Mouse (Mus musculus) heart, embryonic 13.5 days (tissue): ENCODE measurements at regions not wholly inside any gene's neighbourhood (a gene's known extent, or its start where the extent isn't known, plus 50 kb on each side); places are given as distances from the start of the nearest gene placed in this dataset.

Experiments
- ATAC-seq: fragments of 200-750 bp; cut with Nextera tagmentation; 2 replicates; pipeline ENCODE4 v1.8.0; 2017; ENCODE audit warnings: moderate TSS enrichment; ENCODE audit not compliant: insufficient number of reproducible peaks, low FRiP score, low TSS enrichment; ENCODE audit errors: extremely low read depth
- H3K27ac ChIP-seq: fragments of 300-500 bp; sonication (generic); replicated peaks from 2 replicates; pipeline ENCODE4 v1.5.1; 2015; ENCODE audit warnings: moderate library complexity, mild to moderate bottlenecking, inconsistent platforms
- H3K27me3 ChIP-seq: fragments of 300-500 bp; sonication (generic); replicated peaks from 2 replicates; pipeline ENCODE4 v1.6.1; 2015; ENCODE audit warnings: mild to moderate bottlenecking, inconsistent platforms
- H3K36me3 ChIP-seq: fragments of 300-500 bp; sonication (generic); 2 replicates; pipeline ENCODE4 v1.6.1; 2015; ENCODE audit warnings: mild to moderate bottlenecking, inconsistent platforms
- H3K4me1 ChIP-seq: fragments of 300-500 bp; sonication (generic); 2 replicates; pipeline ENCODE4 v1.6.1; 2015; ENCODE audit warnings: inconsistent platforms
- H3K4me2 ChIP-seq: fragments of 300-500 bp; sonication (generic); 2 replicates; pipeline ENCODE4 v1.6.1; 2015; ENCODE audit warnings: inconsistent platforms, mild to moderate bottlenecking, moderate library complexity
- H3K4me3 ChIP-seq: fragments of 300-500 bp; sonication (generic); 2 replicates; pipeline ENCODE4 v1.5.1; 2015; ENCODE audit warnings: moderate library complexity, mild to moderate bottlenecking, inconsistent platforms
- H3K9ac ChIP-seq: fragments of 300-500 bp; sonication (generic); 2 replicates; pipeline ENCODE4 v1.6.1; 2015; ENCODE audit warnings: inconsistent platforms, mild to moderate bottlenecking, moderate library complexity
- H3K9me3 ChIP-seq: fragments of 300-500 bp; sonication (generic); 2 replicates; pipeline ENCODE4 v1.6.1; 2016; ENCODE audit warnings: inconsistent platforms
- WGBS: fragments of 180-500 bp; shearing (Covaris S2); methylation state at CpG from one replicate; pipeline ENCODE4 v1.1.7; 2015; ENCODE audit warnings: mixed read lengths; 5-methylcytosine and 5-hydroxymethylcytosine counted together

- no peak overlapping the region for H3K27ac ChIP-seq
- H3K36me3 ChIP-seq = no peaks in the 10 kb centered on the region
- H3K4me3 ChIP-seq = no peak overlapping the region
- H3K4me1 ChIP-seq = peaks cover 7% of the 10 kb centered on the region; the same call in 1 of the 2 replicates
- H3K27me3 ChIP-seq = no peaks in the 10 kb centered on the region
- H3K9ac ChIP-seq = no peak overlapping the region
- H3K4me2 ChIP-seq = no peak overlapping the region
- H3K9me3 ChIP-seq = no peaks in the 10 kb centered on the region
- WGBS = 62% methylated on average over 2 of the region's 2 CpGs
- no peak for ATAC-seq
Measured at GRCm38 (mm10) chr9:23651300-23651699, 428.4 kb downstream of the Bmper start.

- Histone ChIP-seq H3K27ac (no peak overlapping the region), H3K36me3 (no peaks in the 10 kb centered on the region), H3K27me3 (no peaks in the 10 kb centered on the region), H3K4me1 (peaks cover 7% of the 10 kb centered on the region; the same call in 1 of the 2 replicates), H3K4me2 (no peak overlapping the region), H3K9ac (no peak overlapping the region), H3K4me3 (no peak overlapping the region), H3K9me3 (no peaks in the 10 kb centered on the region)
- 61% methylated on average over 2 of the region's 2 CpGs for WGBS
- no peak for ATAC-seq
Measured at GRCm38 (mm10) chr9:23653086-23653485, 430.2 kb downstream of the Bmper start.

- no peaks in the 10 kb centered on the region for H3K9me3 ChIP-seq
- H3K9ac ChIP-seq = no peak overlapping the region
- no peak for ATAC-seq
- no peak overlapping the region for H3K27ac ChIP-seq
- H3K36me3 ChIP-seq = no peaks in the 10 kb centered on the region
- peaks cover 7% of the 10 kb centered on the region; the same call in 1 of the 2 replicates for H3K4me1 ChIP-seq
- no peak overlapping the region for H3K4me2 ChIP-seq
- H3K4me3 ChIP-seq = no peak overlapping the region
- H3K27me3 ChIP-seq = no peaks in the 10 kb centered on the region
- WGBS = 57% methylated on average over 1 of the region's 1 CpGs
Measured at GRCm38 (mm10) chr9:23654777-23655176, 431.9 kb downstream of the Bmper start.

- Histone ChIP-seq H3K27me3 (no peaks in the 10 kb centered on the region), H3K4me3 (no peak overlapping the region), H3K27ac (peak overlapping the region; percentile 30; the same call in 1 of the 2 replicates), H3K9me3 (no peaks in the 10 kb centered on the region), H3K4me2 (no peak overlapping the region), H3K4me1 (peaks cover 4% of the 10 kb centered on the region), H3K9ac (no peak overlapping the region), H3K36me3 (no peaks in the 10 kb centered on the region)
- ATAC-seq = no peak
Measured at GRCm38 (mm10) chr9:23665960-23666359, 431.8 kb upstream of the Npsr1 start.

GRCm38 (mm10) chr9:23669230-23669629, 428.6 kb upstream of the Npsr1 start:
- no peaks in the 10 kb centered on the region for H3K36me3 ChIP-seq
- H3K27ac ChIP-seq = no peak overlapping the region
- no peak for ATAC-seq
- H3K4me3 ChIP-seq = no peak overlapping the region
- H3K9me3 ChIP-seq = no peaks in the 10 kb centered on the region
- no peaks in the 10 kb centered on the region for H3K27me3 ChIP-seq
- WGBS = 74% methylated on average over 4 of the region's 4 CpGs
- no peak overlapping the region for H3K9ac ChIP-seq
- H3K4me1 ChIP-seq = peaks cover 4% of the 10 kb centered on the region
- no peak overlapping the region for H3K4me2 ChIP-seq

GRCm38 (mm10) chr9:23670642-23671041, 427.2 kb upstream of the Npsr1 start:
- ATAC-seq = no peak
- H3K4me3 ChIP-seq = no peak overlapping the region
- no peak overlapping the region for H3K4me2 ChIP-seq

GRCm38 (mm10) chr9:23673347-23673860, 424.4 kb upstream of the Npsr1 start:
- Histone ChIP-seq H3K9ac (no peak overlapping the region), H3K4me2 (no peak overlapping the region), H3K9me3 (no peaks in the 10 kb centered on the region), H3K27ac (no peak overlapping the region), H3K4me1 (no peaks in the 10 kb centered on the region), H3K36me3 (no peaks in the 10 kb centered on the region), H3K27me3 (no peaks in the 10 kb centered on the region), H3K4me3 (no peak overlapping the region)
- no peak; the same call in 1 of the 2 replicates for ATAC-seq
- 87% methylated on average over 4 of the region's 4 CpGs for WGBS

More at GRCm38 (mm10) chr9:23670642-23671041, 427.2 kb upstream of the Npsr1 start:
- H3K36me3 ChIP-seq = no peaks in the 10 kb centered on the region
- H3K9ac ChIP-seq = no peak overlapping the region
- WGBS = 60% methylated on average over 5 of the region's 5 CpGs
- H3K9me3 ChIP-seq = no peaks in the 10 kb centered on the region
- no peaks in the 10 kb centered on the region for H3K27me3 ChIP-seq
- H3K4me1 ChIP-seq = peaks cover 4% of the 10 kb centered on the region
- H3K27ac ChIP-seq = no peak overlapping the region

- ATAC-seq = no peak
- Histone ChIP-seq H3K9ac (no peak overlapping the region), H3K27ac (no peak overlapping the region), H3K9me3 (no peaks in the 10 kb centered on the region), H3K36me3 (no peaks in the 10 kb centered on the region), H3K4me3 (no peak overlapping the region), H3K27me3 (no peaks in the 10 kb centered on the region), H3K4me1 (no peaks in the 10 kb centered on the region), H3K4me2 (no peak overlapping the region)
- WGBS = 35% methylated on average over 8 of the region's 8 CpGs
Measured at GRCm38 (mm10) chr9:23674833-23675232, 423.0 kb upstream of the Npsr1 start.

- no peak overlapping the region for H3K4me2 ChIP-seq
- no peaks in the 10 kb centered on the region for H3K36me3 ChIP-seq
- no peaks in the 10 kb centered on the region for H3K4me1 ChIP-seq
- H3K4me3 ChIP-seq = no peak overlapping the region
- H3K27me3 ChIP-seq = no peaks in the 10 kb centered on the region
- ATAC-seq = no peak
- no peaks in the 10 kb centered on the region for H3K9me3 ChIP-seq
- no peak overlapping the region for H3K9ac ChIP-seq
- no peak overlapping the region for H3K27ac ChIP-seq
Measured at GRCm38 (mm10) chr9:23689456-23689855, 408.3 kb upstream of the Npsr1 start.

GRCm38 (mm10) chr9:23692768-23693441, 404.9 kb upstream of the Npsr1 start:
- Histone ChIP-seq H3K9me3 (no peaks in the 10 kb centered on the region), H3K4me3 (no peak overlapping the region), H3K36me3 (no peaks in the 10 kb centered on the region), H3K4me1 (no peaks in the 10 kb centered on the region), H3K27me3 (no peaks in the 10 kb centered on the region), H3K9ac (no peak overlapping the region), H3K4me2 (no peak overlapping the region), H3K27ac (no peak overlapping the region)
- no peak for ATAC-seq
- WGBS = 74% methylated on average over 8 of the region's 8 CpGs

- Histone ChIP-seq H3K4me3 (no peak overlapping the region), H3K4me2 (no peak overlapping the region), H3K27ac (no peak overlapping the region), H3K9ac (no peak overlapping the region), H3K36me3 (no peaks in the 10 kb centered on the region), H3K9me3 (no peaks in the 10 kb centered on the region), H3K27me3 (no peaks in the 10 kb centered on the region), H3K4me1 (no peaks in the 10 kb centered on the region)
- 64% methylated on average over 1 of the region's 1 CpGs for WGBS
- ATAC-seq = no peak
Measured at GRCm38 (mm10) chr9:23693442-23693829, 404.4 kb upstream of the Npsr1 start.

GRCm38 (mm10) chr9:23694481-23694880, 403.3 kb upstream of the Npsr1 start:
- Histone ChIP-seq H3K27me3 (no peaks in the 10 kb centered on the region), H3K36me3 (no peaks in the 10 kb centered on the region), H3K9ac (no peak overlapping the region), H3K9me3 (no peaks in the 10 kb centered on the region), H3K4me1 (no peaks in the 10 kb centered on the region), H3K4me3 (no peak overlapping the region), H3K27ac (no peak overlapping the region), H3K4me2 (no peak overlapping the region)
- 79% methylated on average over 2 of the region's 2 CpGs for WGBS
- no peak for ATAC-seq
